Mouse (Mus musculus) ES-Bruce4 (cell line): ENCODE data around the gene Rfc2. TPM values are rescaled to one million over a fixed set of nuclear protein-coding genes. Genes with fewer than 3 reads are reported as not detected.

Experiments
- H3K27ac ChIP-seq: 2 replicates; pipeline ENCODE4 v1.5.1; 2012; ENCODE audit warnings: low read length, inconsistent platforms; ENCODE audit not compliant: insufficient read depth
- H3K27me3 ChIP-seq: 2 replicates; pipeline ENCODE4 v1.6.1; 2012; ENCODE audit warnings: mild to moderate bottlenecking, low read length, inconsistent platforms; ENCODE audit not compliant: control insufficient read depth, poor library complexity, insufficient read depth, severe bottlenecking
- H3K36me3 ChIP-seq: 2 replicates; pipeline ENCODE4 v1.6.1; 2012; ENCODE audit warnings: inconsistent platforms, mild to moderate bottlenecking, low read length, moderate library complexity; ENCODE audit not compliant: control insufficient read depth, poor library complexity, insufficient read depth, severe bottlenecking
- H3K4me1 ChIP-seq: one replicate; pipeline ENCODE4 v1.8.1; 2011; ENCODE audit warnings: low read length; ENCODE audit not compliant: control insufficient read depth, insufficient read depth
- H3K4me3 ChIP-seq: 2 replicates; pipeline ENCODE4 v1.5.1; 2011; ENCODE audit warnings: low read depth, mild to moderate bottlenecking, low read length
- H3K9ac ChIP-seq: 2 replicates; pipeline ENCODE4 v1.6.1; 2012; ENCODE audit warnings: low read depth, mild to moderate bottlenecking, inconsistent platforms; ENCODE audit not compliant: poor library complexity, severe bottlenecking
- H3K9me3 ChIP-seq: replicated peaks from 2 replicates; pipeline ENCODE4 v1.6.1; 2012; ENCODE audit warnings: mild to moderate bottlenecking, low read length, inconsistent platforms; ENCODE audit not compliant: control insufficient read depth, poor library complexity, insufficient read depth, severe bottlenecking
- CTCF ChIP-seq: IDR thresholded peaks from one replicate; pipeline ENCODE4 v1.8.1; 2011; ENCODE audit warnings: low read depth, low read length
- EP300 ChIP-seq: IDR thresholded peaks from 2 replicates; pipeline ENCODE4 v1.6.1; 2011; ENCODE audit warnings: low read depth, low read length; ENCODE audit not compliant: insufficient read depth
- POLR2A ChIP-seq: IDR thresholded peaks from one replicate; pipeline ENCODE4 v1.8.1; 2011; ENCODE audit warnings: low read length; ENCODE audit not compliant: insufficient read depth
- polyA plus RNA-seq: library from polyadenylated mRNA; stranded (reverse); fragments of >200 nt; gene quantifications from 2 replicates; pipeline ENCODE4 v1.2.4, GENCODE M21; 2011; ENCODE audit warnings: low read depth; ENCODE audit not compliant: missing spikeins, insufficient read depth, insufficient read length

Rfc2 gene
- polyA plus RNA-seq, 1 experiment, result 121 TPM

- no peaks in the 10 kb centered on the region for H3K27me3 ChIP-seq
- TF ChIP-seq POLR2A (no peak), CTCF (no peak), EP300 (no peak)
- no peaks in the 10 kb centered on the region for H3K36me3 ChIP-seq
- no peak overlapping the region for H3K4me3 ChIP-seq
- H3K27ac ChIP-seq, result no peak overlapping the region
- no peak overlapping the region for H3K9ac ChIP-seq
- no peaks in the 10 kb centered on the region for H3K9me3 ChIP-seq
- peaks cover 2% of the 10 kb centered on the region for H3K4me1 ChIP-seq
Measured at GRCm38 (mm10) chr5:134541640-134542039, 39.5 kb upstream of the Rfc2 start.

GRCm38 (mm10) chr5:134544516-134545241 lies 36.5 kb upstream of the Rfc2 start:
- no peaks in the 10 kb centered on the region for H3K36me3 ChIP-seq
- H3K9me3 ChIP-seq, result no peaks in the 10 kb centered on the region
- H3K9ac ChIP-seq, result no peak overlapping the region
- TF ChIP-seq CTCF (no peak), POLR2A (no peak), EP300 (no peak)
- H3K4me1 ChIP-seq, result no peaks in the 10 kb centered on the region
- no peak overlapping the region for H3K27ac ChIP-seq
- H3K27me3 ChIP-seq, result no peaks in the 10 kb centered on the region
- no peak overlapping the region for H3K4me3 ChIP-seq

- Histone ChIP-seq H3K4me3 (no peak overlapping the region), H3K36me3 (no peaks in the 10 kb centered on the region), H3K9me3 (no peaks in the 10 kb centered on the region), H3K9ac (no peak overlapping the region), H3K27ac (no peak overlapping the region), H3K4me1 (no peaks in the 10 kb centered on the region), H3K27me3 (no peaks in the 10 kb centered on the region)
- TF ChIP-seq POLR2A (no peak), CTCF (no peak), EP300 (no peak)
Measured at GRCm38 (mm10) chr5:134545242-134545629, 35.9 kb upstream of the Rfc2 start.

- no peaks in the 10 kb centered on the region for H3K4me1 ChIP-seq
- no peaks in the 10 kb centered on the region for H3K36me3 ChIP-seq
Measured at GRCm38 (mm10) chr5:134546790-134547189, 34.4 kb upstream of the Rfc2 start.

GRCm38 (mm10) chr5:134548306-134548705 lies 32.9 kb upstream of the Rfc2 start:
- H3K27ac ChIP-seq, result no peak overlapping the region
- H3K27me3 ChIP-seq, result no peaks in the 10 kb centered on the region
- no peaks in the 10 kb centered on the region for H3K36me3 ChIP-seq
- no peak overlapping the region for H3K4me3 ChIP-seq
- no peak overlapping the region for H3K9ac ChIP-seq
- no peaks in the 10 kb centered on the region for H3K9me3 ChIP-seq
- no peaks in the 10 kb centered on the region for H3K4me1 ChIP-seq
- TF ChIP-seq EP300 (no peak), CTCF (no peak), POLR2A (no peak)

More at GRCm38 (mm10) chr5:134546790-134547189, 34.4 kb upstream of the Rfc2 start:
- H3K9ac ChIP-seq, result no peak overlapping the region
- no peak for TF ChIP-seq CTCF
- no peak for TF ChIP-seq EP300
- TF ChIP-seq POLR2A, result no peak
- H3K27me3 ChIP-seq, result no peaks in the 10 kb centered on the region
- no peak overlapping the region for H3K27ac ChIP-seq
- H3K4me3 ChIP-seq, result no peak overlapping the region
- no peaks in the 10 kb centered on the region for H3K9me3 ChIP-seq

GRCm38 (mm10) chr5:134549640-134550168 lies 31.5 kb upstream of the Rfc2 start:
- H3K4me1 ChIP-seq, result no peaks in the 10 kb centered on the region

More at GRCm38 (mm10) chr5:134549640-134550168, 31.5 kb upstream of the Rfc2 start:
- Histone ChIP-seq H3K36me3 (no peaks in the 10 kb centered on the region), H3K4me3 (no peak overlapping the region), H3K27ac (no peak overlapping the region), H3K9me3 (no peaks in the 10 kb centered on the region), H3K9ac (no peak overlapping the region), H3K27me3 (no peaks in the 10 kb centered on the region)
- no peak for TF ChIP-seq POLR2A
- TF ChIP-seq EP300, result no peak
- no peak for TF ChIP-seq CTCF
